Mouse (Mus musculus) kidney, adult 11 months (tissue): ENCODE results near the gene Olfr484.
"Not testable (repeated sequence)": the region's sequence is repeated elsewhere in the genome, so short reads cannot be mapped to it uniquely, and the experiment has no call there.

ENCODE experiments used
- DNase-seq: peaks from one replicate; pipeline ENCODE4 v3.0.0; 2022

Gene Olfr484

DNA sequence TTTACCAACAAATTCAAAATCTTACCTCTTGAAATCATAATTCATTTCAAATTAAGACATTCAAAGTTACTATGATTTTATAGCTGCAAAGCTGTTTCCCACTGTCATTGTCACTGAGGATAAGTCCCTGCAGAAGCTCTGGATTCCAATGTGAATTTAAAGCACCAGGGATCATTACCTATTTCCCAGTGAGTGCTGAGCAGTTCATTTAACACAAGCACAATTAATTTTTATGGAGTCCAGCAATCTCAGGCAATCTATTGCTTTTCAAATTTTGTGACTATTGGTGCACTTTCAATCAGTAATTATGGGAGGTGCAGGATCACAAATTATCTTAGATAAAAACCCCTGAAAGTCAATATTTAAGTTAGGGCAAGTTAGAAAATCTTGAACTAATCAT lies at the start of gene Olfr484:
Gene Olfr484 (minus strand): TSS at position 101 of the 400 bp plus-strand sequence.
- no peak for DNase-seq

- DNase-seq: not testable (repeated sequence)
These were observed 45.4 kb upstream of the Olfr484 start, which contains the start of gene Olfr486 for GRCm38 (mm10) chr7:108172642-108173041. TSS of gene Olfr486 (minus strand) at chr7:108172742.

DNA sequence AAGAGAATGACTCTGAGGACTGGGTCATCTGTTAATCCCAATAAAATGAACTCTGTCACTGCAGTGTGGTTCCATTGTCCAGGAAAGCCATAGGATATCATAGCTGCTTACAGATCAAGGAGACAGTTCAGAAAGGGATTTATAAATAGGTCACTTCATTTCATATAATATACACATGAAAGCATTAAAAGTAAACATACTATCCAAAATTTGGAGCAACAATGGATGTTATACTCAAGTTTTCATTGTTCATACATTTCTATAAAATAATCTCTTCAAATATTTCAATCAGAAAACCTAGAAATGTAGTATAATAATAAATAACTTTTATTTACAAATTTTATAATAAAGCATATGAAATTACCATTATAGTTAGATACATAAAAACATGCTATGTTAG lies 32.5 kb upstream of the Olfr484 start, which contains the start of gene Olfr485:
Gene Olfr485 (minus strand): TSS at position 101 of the 400 bp plus-strand sequence.
- DNase-seq: no peak

DNA sequence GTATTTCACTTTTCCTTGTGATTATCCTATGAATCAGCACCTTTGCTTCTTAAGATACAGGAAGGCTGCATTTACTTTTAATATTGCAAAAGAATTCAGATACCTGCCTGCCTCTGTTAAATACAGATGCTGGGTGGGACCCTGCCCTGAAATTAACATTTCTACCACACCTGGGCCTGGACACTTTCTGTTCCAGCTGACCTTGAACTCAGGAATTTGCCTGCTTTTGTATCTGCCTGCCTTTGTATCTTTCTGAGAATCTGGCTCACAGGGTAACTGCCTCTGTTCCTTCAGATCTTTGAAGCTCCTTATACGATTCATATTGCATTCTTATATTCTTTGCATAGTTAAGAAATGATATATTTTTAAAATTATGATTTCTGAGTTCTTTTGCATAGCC lies 5.8 kb downstream of the Olfr484 start:
- no peak for DNase-seq

GRCm38 (mm10) chr7:108120681-108121080 lies 6.6 kb downstream of the Olfr484 start:
- no peak for DNase-seq

- DNase-seq: no peak
These were observed 26.7 kb downstream of the Olfr484 start, which contains the start of gene Olfr483 for GRCm38 (mm10) chr7:108100549-108100948. TSS of gene Olfr483 (plus strand) at chr7:108100849.

GRCm38 (mm10) chr7:108097486-108097885 lies 29.8 kb downstream of the Olfr484 start, which contains the start of gene Olfr482:
TSS of gene Olfr482 (minus strand) at chr7:108097586.
- no peak for DNase-seq

DNA sequence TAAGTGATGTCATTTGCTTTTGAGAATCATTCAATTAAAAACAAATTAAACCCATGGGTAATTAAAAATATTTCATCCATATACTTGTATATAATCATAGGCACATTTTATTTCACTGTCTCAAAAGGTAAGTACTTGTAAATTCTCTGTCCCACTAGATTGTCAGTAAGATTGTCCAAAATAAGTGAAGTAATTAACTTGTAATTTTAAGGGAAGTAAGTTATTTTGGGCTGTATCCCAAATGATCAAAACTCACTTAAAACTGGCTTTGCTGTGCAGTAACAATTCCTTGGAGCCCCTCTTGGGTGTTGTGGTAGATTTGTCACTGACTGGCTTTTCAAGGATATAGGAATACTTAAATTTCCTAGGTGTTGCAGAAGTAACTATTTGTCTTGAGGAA lies 47.7 kb downstream of the Olfr484 start, which contains the start of gene Olfr481:
Gene Olfr481 (plus strand): TSS at position 301 of the 400 bp plus-strand sequence.
- no peak for DNase-seq
